Mouse (Mus musculus): ENCODE data around the gene March6. TPM values are rescaled to one million over a fixed set of nuclear protein-coding genes. Genes with fewer than 3 reads are reported as not detected.

March6 gene
- total RNA-seq, 2 experiments from 2014 or later: 186 to 194 TPM

DNA sequence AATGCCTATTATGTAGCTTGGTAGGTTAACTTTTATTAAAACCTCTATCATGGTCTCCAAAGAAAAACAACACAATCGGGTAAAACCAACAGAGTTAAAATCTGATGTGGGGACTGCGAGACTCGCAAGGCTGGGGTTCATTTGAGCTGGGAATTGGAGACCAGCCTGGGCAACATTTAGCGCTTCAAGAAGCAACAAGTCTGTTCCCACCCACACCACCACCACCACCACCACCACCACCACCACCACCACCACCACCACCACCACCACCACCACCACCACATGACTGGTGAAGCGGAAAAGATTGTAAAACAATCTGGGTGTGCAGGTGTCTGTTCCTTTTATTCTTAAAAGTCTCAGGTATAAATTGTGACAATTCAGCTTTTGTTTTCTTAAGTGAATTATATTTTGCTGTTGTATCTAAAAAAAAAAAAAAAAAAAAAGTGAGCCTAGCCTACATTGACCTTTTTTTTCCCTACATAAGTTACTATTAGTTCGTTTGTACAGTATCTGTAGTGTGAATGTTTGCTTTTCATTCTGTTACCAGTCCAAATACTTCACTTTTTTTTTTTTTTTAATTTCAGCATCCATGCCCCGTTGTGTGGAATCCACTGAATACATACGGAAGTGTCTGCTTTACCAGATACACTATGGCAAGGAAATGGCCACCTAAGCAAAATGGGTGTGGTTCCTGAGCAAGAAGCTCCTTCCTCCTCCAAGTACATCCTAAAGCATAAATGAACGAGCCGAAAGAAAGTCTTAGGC is 76.6 kb downstream of the March6 start:
- DNase-seq (ENCODE audit: low spot score in 2 of 2): no peak
- Histone ChIP-seq H3K4me3 (peak overlapping the region; percentile 56), H3K27ac (peak overlapping the region; percentile 96)
- no peak for TF ChIP-seq CTCF (conservative IDR thresholded peaks at IDR 0.05)

GRCm38 (mm10) chr15:31453098-31453916 is 77.5 kb downstream of the March6 start, which contains the start of gene Ropn1l:
Gene Ropn1l, minus strand, starts transcription at chr15:31453737.
- DNase-seq (ENCODE audit: low spot score in 2 of 2): peak; percentile 88 to 91
- peak; percentile 11; the same call in 1 of the 2 replicates for TF ChIP-seq CTCF (conservative IDR thresholded peaks at IDR 0.05)
- H3K27ac ChIP-seq: peak within 1 kb of the TSS; percentile 96
- H3K4me3 ChIP-seq: peak within 1 kb of the TSS; percentile 56

- Histone ChIP-seq H3K27ac (peak overlapping the region; percentile 96), H3K4me3 (peak overlapping the region; percentile 56)
- no peak for TF ChIP-seq CTCF (conservative IDR thresholded peaks at IDR 0.05)
- DNase-seq (ENCODE audit: low spot score in 2 of 2): no peak
Measured at GRCm38 (mm10) chr15:31452336-31453097, 78.3 kb downstream of the March6 start.

DNA sequence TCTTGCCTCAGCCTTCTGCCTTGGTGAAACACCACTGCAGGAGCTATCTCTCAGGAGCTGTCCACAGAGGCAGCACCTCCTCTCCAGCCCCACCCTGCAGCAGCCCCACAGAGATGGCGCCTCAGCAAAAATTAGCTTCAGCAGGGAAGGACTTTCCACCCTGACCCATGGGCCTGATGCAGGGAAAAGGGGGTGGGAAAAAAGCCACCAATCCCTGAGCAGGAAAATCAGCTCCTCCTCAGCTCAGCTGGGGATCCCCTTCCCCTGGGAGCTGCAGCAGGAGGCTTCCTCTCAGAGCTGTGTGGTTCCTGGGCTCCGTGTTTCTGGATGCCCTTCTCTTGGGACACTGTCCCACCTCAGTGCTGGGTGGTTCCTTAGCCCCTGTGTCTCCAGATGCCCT is 81.1 kb downstream of the March6 start:
- Histone ChIP-seq H3K4me3 (no peak overlapping the region), H3K27ac (no peak overlapping the region)
- DNase-seq (ENCODE audit: low spot score in 2 of 2): no peak
- no peak for TF ChIP-seq CTCF (conservative IDR thresholded peaks at IDR 0.05)

GRCm38 (mm10) chr15:31447121-31447520 is 83.7 kb downstream of the March6 start:
- H3K4me3 ChIP-seq: no peak overlapping the region; the same call in 1 of the 2 replicates
- peak; percentile 92 for TF ChIP-seq CTCF (conservative IDR thresholded peaks at IDR 0.05)
- peak; percentile 62 to 78 for DNase-seq (ENCODE audit: low spot score in 2 of 2)
- H3K27ac ChIP-seq: peak overlapping the region; percentile 24

DNA sequence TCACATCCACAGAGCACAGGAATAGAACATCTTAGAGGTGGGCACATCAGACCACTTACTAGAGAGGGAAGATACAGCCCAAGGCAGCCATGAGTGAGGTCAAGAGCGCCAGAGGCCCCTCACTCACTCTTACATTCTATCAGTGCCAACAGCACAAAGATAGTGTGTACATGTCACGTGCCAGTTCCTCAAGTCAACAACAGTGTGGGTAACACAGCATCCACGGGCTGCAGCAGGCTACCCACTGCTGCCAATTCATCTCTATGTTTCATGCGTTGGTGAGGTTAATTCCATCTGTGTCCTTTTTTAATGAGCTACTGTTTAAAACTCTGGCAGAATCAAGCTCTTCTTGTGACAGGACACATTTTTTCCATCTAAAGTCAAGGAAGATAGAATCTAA is 88.2 kb downstream of the March6 start:
- Histone ChIP-seq H3K27ac (peak overlapping the region; percentile 84), H3K4me3 (no peak overlapping the region)
- peak in 1 of 2 experiments; percentile 47 for DNase-seq (ENCODE audit: low spot score in 2 of 2)
- no peak for TF ChIP-seq CTCF (conservative IDR thresholded peaks at IDR 0.05)

DNA sequence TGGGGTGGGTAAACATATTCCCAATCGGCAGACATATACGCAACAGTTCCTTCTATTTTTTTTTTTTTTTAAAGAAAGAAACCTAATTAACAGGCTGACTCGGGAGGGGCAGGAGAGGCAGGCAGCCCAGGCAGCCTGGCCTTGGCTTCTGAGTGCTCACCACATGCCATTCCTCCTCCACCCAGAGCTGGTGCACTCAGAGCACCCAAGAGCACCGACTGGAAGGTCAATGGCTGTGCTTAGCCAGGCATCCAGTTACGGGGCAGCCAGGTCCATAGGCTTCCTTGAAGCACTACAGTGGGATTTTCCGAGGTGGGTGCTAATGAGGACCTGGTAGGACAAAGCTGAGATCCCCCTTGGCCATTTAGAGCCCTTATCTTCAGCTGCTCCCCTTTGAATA is 88.9 kb downstream of the March6 start:
- H3K27ac ChIP-seq: peak overlapping the region; percentile 84
- DNase-seq (ENCODE audit: low spot score in 2 of 2): no peak
- TF ChIP-seq CTCF (conservative IDR thresholded peaks at IDR 0.05): no peak
- no peak overlapping the region for H3K4me3 ChIP-seq

GRCm38 (mm10) chr15:31436811-31437210 is 94.0 kb downstream of the March6 start:
- TF ChIP-seq CTCF (conservative IDR thresholded peaks at IDR 0.05): no peak
- no peak for DNase-seq (ENCODE audit: low spot score in 2 of 2)
- H3K27ac ChIP-seq: no peak overlapping the region
- no peak overlapping the region for H3K4me3 ChIP-seq

DNA sequence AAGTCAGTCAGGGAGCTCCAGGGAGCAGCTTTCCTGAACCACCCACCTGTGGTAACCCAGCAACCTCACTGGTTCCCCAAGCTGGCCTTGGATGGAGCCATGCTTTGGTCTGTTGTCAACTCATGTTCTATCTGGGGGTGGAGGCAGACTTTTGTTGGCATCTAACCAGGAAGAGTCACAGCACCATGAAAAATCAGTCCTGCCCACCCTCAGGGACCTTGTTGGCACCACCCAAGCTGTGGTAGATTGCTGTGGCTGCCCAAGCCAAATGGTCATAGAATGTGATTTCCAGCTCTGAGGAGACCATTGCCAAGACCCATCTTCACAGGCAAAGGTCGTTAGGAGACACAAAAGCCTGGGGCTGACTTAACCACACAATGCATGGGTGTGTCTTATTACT is 94.8 kb downstream of the March6 start:
- Histone ChIP-seq H3K27ac (no peak overlapping the region), H3K4me3 (no peak overlapping the region)
- no peak for TF ChIP-seq CTCF (conservative IDR thresholded peaks at IDR 0.05)
- no peak for DNase-seq (ENCODE audit: low spot score in 2 of 2)

DNA sequence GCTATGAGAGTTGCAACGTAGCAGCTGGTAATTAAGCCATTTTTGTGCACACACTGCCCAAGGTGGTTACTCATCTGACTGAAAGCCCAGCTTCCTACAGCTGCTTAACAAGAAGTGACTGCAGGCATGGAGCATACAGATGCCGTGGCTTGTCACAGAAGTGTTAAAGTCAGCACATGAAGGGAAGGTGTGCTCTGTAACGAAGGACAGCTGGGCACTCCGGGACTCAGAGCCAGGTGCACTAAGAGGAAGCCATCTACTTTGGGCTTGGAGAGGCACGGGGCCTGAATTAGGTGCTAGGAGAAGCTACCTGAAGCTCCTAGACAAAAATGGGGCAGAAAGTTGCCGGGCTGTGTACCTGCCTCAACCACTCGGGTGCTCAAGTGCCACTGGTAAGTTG is 97.1 kb downstream of the March6 start:
- no peak for DNase-seq (ENCODE audit: low spot score in 2 of 2)
- no peak overlapping the region for H3K27ac ChIP-seq
- no peak overlapping the region for H3K4me3 ChIP-seq
- TF ChIP-seq CTCF (conservative IDR thresholded peaks at IDR 0.05): no peak

DNA sequence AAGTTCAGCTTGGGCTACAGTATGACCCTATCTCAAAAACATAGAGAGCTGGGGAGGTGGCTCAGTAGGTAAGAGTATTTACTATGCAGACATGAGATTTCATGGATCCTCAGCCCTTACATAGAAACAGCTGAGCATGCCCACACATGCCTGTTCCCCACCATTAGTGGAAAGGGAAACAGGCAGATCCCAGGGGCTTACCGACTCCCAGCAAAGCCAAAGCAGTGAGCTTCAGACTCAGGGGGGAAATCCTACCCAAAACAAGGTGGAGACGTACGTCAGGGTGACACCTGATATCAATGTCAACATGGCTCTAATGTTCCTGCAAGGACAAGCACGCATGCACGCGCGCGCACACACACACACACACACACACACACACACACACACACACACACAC is 99.0 kb downstream of the March6 start:
- TF ChIP-seq CTCF (conservative IDR thresholded peaks at IDR 0.05): no peak
- DNase-seq (ENCODE audit: low spot score in 2 of 2): no peak
- Histone ChIP-seq H3K27ac (no peak overlapping the region), H3K4me3 (no peak overlapping the region)

- no peak for DNase-seq (ENCODE audit: low spot score in 2 of 2)
- Histone ChIP-seq H3K27ac (peak overlapping the region; percentile 79; the same call in 1 of the 2 replicates), H3K4me3 (no peak overlapping the region)
- TF ChIP-seq CTCF (conservative IDR thresholded peaks at IDR 0.05): no peak
Measured at GRCm38 (mm10) chr15:31430014-31430413, 100.8 kb downstream of the March6 start.

- no peak for TF ChIP-seq CTCF (conservative IDR thresholded peaks at IDR 0.05)
- no peak for DNase-seq (ENCODE audit: low spot score in 2 of 2)
- H3K4me3 ChIP-seq: no peak overlapping the region
- peak overlapping the region; percentile 79 for H3K27ac ChIP-seq
Measured at GRCm38 (mm10) chr15:31429429-31429828, 101.4 kb downstream of the March6 start.

All from layer of hippocampus, adult 2 months (tissue).